Mouse (Mus musculus) CD4-positive, CD25-positive, alpha-beta regulatory T cell, adult 2 months (primary cell): Measurements from ENCODE around the gene Sdcbp2.

ENCODE experiments used
- DNase-seq: peaks from one replicate; pipeline ENCODE4 v3.0.0-alpha.2; 2012; ENCODE audit warnings: low read depth, low spot score

The Sdcbp2 gene

DNA sequence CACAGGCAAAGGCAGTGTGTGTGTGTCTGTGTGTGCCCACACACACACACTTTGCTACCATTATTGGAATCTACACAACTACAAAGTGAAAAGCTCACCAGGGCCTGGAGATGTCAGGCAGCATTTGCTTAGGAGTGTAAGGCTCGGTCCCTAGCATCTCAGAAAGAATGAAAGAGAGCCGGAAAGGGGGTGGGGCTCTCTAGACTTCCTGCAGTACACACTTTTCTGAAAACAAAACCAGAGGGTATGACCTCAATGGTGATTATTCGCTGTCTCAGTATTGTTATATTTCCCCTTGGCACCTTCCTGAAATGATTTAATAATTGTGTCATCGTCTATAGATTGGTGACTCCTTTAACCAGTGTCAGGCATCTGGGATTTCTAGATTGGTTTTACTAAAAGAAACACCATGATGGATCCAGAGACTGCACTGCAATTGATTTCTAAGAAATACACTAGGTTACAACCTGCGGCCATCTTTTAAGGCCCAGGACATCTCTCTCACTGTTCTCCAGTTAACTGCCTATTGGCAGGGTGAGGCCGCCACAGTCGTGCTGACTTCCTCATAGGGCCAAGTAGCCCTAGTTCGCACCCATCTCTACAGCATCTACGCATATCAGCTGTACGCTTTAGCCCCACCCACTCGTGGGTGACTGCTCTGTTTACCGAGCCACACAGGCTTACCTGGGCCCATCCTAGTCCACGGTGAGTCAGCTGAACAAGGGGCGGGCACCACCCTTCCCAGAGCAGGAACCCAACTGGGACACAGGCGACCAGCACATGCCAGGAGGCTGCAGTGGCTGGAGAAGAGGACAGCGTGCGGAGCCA lies at the start of gene Sdcbp2:
TSS of gene Sdcbp2 (plus strand) at position 750 of the 828 bp plus-strand sequence.
- DNase-seq, result peak; percentile 77

DNA sequence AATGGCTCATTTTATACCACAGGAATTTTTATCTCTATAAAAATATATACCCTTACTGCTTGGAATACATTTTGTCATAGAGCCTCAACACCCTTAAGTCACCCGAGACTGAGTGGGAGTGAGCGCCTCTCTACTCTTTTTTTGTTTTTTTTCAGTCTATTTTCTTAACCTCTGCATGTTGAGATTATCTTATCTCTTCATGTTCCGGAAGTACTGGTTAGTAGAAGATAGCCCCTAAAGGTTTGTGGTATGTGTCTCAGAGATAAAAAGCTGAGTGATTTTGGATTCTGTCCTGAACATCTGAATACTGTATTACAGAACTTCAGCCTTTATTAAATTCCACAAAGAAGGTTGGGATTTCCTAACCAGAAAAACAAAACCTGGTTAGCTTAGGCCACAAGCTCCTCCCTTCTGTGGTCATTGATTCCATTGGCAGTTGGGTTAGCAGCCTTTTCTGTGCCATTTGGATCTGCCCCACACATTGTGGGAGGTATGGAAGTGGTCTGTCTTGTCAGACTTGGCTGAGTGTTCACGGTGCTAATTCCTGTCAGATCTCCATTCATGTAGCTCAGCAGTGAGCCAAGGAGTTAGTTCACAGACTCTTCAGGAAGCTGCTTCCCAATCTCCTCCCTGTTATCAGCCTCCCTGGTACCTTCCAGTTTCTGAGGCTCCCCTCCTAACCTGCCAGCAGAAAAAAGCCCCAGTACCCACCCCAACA lies 47.9 kb upstream of the Sdcbp2 start:
- DNase-seq, result no peak

DNA sequence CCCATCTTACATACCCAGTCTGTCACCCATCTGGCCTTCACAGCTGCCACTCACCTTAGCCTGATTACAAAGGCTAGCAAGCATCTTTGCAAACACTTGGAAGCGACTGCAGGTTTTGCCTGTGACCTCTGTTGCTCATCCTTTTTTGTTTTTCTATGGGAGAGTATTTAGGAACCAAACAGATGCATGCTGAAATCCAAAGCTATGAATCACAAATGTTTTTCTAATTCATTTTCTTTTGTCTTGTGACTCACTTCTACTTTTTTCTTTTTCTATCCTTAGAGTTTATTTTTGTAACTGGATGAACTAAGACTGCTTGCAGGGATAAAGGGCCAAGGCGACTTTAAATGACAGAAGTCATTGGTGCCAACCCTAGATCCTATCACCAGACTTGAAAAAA lies 46.9 kb upstream of the Sdcbp2 start:
- DNase-seq, result no peak

DNA sequence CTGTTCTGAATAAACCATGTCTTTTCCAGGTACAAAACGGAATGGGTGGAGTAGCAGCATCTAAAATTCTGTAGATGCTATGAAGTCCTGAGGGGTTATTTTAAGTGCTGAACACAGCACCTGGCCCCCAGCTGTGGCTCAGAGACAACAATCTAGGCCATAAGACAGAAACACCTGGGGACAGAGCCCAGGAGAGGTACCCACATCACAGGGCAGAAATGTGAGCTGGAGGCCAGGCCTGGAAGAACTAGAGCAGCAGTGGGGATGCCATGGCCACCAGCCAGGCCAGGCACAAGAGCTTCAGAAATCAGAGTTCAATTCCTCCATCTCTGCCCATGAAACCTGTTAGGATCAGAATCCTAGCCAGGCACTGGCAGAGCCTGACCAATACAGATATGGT lies 44.4 kb upstream of the Sdcbp2 start:
- DNase-seq, result no peak

DNA sequence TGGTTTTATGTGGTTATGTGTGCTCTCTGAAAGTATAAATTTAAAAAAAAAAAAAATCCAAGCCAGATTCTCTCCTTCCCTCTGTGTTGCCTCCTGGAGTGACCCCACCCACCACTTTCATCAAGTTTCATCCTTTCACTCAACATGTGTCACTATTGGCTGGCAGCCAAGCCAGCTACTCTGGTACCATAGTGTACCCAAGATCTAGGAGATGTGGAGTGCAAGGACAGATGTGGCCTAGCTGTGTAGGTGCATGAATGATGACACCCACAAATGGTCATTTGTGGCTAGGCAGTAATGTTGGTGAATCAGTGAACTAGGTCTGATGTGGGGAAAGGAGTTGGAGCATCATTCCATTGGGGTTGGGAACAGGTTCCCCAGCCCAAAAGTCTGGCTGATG lies 43.3 kb upstream of the Sdcbp2 start:
- no peak for DNase-seq

DNA sequence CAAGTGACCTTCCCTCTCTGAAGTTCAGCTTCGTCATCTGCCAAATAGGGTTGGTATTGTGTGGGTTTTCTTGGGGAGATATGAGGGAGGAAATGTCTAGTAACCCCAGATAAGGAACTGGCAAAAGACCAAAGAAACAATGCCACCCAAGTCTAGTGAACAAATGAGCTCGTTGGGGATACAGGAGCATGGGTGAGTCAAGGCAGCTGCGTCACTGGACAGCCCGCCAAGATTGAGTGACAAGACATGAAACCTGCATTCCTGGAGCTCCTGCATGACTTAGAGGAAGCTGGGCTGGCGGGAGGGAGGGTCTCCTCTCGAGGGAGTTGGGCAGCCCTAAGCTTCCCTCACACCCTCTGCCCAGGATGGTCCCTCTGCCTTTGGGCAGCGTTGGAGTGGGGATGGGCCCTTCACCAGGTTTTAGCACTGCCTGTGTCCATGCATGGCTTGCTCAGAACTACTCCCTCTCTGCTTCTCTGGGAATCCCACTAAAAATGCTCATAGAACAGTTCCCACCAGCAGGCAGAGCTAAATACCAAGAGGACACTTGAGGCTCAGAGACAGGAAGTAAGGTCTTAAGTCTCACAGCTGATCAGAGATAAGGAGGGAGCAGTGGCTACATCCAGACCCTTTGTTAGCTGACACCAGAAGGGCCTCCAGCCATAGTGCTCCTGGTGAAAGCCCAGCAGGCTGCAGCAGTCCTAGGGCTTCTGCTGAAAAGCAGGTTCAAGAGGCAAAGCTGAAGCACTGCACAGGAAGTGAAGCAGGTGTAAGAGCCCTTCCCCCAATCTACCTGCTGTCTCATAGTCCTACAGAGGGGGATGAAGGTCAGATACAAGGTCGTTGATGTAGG lies 41.8 kb upstream of the Sdcbp2 start:
- DNase-seq, result peak; percentile 41

DNA sequence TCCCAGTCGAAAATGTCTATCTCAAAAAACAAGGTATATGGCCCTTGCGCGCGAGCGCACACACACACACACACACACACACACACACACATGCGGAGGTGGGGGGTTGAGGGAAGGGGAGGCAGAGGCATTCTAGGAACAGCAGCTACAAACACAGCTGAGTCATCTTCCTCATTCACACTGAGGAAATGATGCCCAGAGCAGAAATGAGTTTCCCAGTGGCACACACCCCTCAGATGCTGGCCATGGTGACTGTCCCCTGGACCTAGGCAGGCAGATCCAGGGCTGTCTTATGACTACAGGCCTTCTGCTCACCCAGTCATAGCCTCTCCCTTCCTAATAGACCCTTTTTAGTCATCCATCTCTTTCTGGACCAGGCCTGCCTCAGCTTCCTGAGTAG lies 38.8 kb upstream of the Sdcbp2 start:
- DNase-seq, result no peak

DNA sequence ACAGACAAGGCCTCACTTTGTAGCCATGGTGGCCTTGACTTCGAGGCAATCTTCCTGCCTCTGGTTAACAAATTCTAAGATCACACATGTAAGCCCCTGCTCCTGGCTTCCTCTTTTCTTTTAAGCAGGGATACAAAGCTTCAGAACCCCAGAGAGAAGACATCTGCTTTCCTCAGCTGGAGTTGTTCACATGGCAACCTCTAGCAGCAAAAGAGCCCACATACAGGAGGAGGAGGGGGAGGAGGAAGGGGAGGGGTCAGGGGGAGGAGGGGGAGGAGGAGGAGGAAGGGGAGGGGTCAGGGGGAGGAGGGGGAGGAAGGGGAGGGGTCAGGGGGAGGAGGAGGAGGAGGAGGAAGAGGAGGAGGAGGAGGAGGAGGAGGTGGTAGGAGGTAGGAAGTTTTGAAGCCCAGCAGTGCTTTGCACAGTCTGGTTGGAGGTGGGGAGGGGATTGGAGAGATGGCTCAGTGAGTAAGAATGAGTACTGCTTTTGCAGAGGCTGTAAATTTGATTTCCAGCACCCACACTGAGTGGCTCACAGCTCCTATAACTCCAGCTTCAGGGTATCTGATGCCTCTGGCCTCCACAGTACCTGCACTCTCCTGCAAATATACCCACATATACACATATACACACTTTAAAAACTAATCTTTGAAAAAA lies 36.3 kb upstream of the Sdcbp2 start:
- peak; percentile 49 for DNase-seq

DNA sequence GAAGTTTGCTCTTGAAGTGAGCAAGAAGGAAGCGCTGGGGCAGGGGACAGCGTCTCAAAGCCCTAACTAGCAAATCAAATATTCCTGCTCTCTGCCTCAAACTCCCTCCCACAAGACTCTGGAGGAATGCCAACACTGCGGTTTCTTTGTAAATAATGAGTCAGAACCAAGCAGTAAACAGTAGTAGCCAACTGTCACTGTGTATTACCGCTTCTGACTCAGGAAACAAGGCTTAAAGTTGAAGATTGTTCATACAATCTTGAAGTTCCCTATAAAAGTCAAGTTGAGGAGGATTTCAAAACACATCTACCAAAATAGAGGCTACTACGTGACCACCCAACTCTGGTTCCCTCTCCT lies 35.8 kb upstream of the Sdcbp2 start:
- DNase-seq, result peak; percentile 80

DNA sequence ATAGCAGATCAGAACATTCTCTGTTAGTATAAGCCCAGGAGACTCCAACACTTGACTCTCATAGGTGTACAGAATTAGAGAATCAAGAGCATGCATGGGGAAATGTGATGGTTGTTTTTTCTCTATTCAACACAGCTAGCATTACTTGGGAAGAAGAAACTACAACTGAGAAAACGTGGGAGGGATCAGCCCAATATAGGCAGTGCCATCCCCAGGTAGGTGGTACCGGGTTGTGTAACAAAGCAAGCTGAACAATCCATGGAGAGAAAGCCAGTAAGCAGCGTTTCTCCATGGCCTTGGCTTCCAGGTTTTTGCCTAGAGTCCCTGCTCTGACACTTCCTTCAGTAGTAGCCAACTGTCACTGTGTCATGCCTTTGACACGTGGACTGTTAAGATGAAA lies 33.8 kb upstream of the Sdcbp2 start:
- DNase-seq, result no peak

DNA sequence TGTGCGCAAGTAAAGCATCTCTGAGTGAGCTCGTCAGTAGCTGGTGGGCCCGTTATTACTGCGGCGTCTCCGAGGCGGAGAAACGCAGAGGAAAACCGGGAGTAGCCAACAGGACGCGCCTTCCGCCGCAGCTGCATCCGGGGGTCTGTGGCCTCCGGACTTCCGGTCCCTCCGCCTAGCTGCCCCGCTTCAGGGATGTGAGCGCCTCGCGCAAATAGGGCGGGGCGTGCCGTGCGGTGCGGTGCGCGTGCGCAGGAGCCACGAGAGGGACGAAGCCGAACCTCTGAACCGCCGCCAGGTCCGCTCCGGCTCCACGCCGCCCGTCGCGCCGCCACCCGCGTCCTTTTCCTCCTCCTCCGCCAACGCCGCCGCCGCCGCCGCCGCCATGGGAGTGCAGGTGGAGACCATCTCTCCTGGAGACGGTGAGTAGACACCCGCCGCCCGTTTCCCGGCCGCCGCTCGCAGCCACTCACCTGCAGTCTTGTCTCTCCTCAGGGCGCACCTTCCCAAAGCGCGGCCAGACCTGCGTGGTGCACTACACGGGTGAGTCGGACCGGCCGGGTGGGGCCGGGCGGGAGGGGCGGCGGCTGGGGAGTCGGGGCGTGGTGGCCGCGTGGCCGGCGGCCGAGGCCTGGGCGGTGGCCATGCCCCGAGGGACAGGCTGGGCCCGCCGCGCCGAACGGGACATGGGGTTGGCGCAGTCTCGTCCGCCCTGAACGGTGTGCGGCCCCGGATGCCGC lies 29.9 kb upstream of the Sdcbp2 start, which contains the start of gene Fkbp1a:
TSS of gene Fkbp1a (plus strand) at position 161 of the 740 bp plus-strand sequence.
- DNase-seq, result peak; percentile 96

DNA sequence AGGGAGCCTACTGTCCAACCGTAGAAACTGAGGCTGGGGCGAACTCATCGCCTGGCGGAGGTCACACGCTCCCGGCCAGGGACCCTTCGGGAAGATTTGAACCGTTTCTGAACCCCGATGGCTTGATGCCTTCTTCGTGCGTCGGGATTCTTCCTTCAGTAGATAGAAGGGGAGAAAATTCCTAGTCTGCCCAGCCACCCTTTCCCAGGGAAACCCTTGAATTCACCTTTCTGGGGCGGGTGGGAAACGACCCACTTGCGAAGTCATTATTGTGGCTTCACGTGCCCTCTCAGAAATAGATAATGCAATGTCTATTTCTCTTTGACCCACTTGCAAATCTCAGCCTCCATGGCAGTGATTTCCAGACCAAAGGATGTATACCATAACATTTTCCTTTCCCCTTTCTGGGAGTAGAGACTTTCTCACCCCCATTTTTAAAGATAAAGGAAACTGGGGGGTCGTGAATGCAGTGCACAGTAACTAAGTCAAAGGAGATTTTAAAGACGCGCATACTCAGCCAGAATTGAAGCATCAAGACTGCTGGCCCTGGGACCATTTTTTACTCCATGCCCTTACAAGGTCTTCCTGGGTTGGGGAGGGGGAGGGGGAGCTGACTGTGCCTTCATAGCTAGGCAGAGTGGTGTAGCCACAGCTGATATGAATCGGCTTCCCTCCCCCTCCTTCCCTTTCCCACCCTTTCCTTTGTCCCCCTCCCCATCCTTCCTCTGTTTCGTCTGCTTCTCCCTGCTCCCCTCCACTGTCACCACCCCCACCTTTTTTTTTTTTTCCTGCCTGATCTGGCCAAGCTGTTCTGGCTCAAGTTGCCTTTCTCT lies 29.1 kb upstream of the Sdcbp2 start:
- DNase-seq, result peak; percentile 73

DNA sequence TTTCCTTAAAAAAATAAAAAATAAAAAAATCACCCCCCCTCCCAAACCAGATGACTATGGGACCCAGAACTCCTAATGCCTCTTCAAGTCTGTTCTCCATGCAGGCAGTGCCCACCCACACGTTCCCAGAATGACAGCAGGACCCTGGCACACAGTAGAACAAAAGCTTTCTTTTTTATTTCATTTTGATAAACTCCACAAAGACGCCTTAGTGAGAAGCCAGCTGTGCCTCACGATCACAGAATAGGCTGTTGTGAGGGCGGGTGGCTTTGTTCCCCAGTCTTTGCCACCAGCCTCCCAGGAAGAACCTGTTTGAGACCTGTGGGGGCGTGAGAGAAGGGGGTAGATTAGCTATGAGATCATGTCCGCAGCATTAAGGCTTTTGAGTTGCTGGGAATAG lies 27.7 kb upstream of the Sdcbp2 start:
- no peak for DNase-seq

DNA sequence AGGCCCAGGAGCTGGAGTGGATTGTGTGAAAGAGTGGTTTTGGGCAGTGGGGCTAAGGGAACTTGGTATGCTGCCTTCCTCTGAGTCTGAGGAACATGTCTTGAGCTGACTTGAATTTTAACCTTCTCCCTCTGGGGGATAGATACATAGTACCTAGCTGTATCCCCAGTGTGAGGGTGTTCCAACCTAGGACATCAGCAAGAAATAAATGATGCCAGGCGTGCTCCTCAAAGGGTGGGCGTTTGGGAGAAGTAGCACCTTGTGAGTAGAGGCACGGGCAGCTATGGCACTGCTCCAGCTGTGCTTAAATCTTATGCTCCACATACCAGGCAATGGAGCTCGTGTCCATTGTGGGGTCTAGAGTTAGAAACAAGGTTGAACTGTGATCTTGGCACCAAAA lies 25.9 kb upstream of the Sdcbp2 start:
- no peak for DNase-seq

DNA sequence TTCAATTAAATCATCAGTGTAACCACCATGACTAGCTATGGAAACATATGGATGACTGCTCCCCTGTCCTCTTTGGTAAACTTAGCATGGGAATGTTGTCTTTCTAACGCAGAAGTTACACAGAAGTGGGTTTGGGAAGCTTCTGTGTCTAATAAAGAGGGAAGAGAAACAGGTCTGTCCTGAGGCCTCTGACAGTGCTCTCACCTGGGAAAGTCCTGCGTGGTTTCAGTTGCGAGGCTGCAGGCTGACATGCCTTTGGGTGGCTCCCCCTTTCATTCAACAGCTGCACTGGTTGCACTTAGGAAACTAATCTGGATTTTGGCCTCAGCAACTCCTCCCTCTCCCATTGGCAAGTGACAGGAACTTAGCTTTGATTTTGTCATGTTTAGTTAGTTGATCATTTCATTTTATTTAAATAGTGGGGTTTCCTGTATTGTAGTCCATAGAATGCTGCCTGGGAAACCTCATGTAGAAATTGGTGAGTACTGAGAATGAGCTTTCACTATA lies 22.8 kb upstream of the Sdcbp2 start:
- no peak for DNase-seq

DNA sequence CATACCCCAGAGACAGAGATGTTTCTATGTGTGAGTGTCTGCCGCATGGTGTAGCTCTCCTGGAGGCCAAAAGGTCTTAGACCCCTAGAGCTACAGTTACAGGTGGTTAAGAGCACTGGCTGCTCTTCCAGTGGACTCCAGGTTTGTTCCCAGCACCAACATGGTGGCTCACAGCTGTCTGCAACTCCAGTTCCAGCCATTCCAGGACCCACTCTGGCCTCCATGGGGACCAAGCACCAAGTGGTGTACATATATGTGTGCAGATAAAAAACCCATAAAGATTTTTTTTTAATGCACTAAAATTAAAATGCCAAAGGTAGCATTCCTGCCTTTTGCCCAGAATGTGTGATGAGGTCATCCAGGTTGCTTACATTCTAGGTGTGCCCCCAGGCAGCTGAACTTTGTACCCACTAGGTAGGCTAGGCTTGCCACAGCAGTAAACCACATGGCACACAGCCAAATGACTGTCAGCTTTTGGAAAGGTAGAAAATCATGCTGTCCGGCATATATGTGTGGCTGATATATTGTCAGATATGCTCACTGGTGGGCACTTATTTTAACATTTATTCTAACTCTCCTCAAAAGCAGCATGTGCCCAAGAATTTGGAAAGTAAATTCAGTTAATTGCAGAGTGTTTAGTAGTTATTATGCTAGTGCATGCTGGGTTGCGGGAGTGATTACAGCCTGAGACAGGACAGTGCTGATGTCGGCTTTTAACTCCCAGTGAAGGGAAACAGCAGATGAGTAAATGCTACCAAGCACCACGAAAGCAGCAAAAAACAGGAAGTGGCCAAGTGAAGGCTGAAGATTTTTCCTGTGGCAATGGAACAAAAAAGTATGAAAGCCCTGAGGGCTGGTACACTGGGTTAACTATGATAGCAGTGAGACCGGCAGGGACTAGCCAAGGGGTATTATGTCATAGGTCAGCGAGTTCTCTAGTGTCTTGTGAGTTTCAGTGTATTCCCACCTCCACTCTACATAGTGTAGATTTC lies 9.2 kb upstream of the Sdcbp2 start:
- DNase-seq, result peak; percentile 61

DNA sequence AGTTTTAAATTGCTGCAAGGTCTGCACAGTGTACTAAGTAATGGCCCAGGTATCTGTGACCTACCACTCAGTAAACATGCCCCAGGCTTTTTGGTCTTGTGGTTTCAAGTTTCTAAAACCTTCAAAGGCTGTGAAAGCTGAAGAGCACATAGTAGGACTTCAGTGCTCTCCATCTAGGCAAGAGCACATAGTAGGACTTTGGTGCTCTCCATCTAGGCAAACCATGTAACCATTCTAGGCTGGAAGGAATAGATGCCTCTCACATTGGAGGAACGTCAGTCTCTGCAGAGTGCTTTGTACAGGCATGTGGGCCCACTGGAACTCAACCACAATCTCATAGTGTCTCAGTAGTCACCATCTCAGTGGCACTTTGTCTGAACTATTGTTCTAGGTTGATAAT lies 8.4 kb upstream of the Sdcbp2 start:
- no peak for DNase-seq

DNA sequence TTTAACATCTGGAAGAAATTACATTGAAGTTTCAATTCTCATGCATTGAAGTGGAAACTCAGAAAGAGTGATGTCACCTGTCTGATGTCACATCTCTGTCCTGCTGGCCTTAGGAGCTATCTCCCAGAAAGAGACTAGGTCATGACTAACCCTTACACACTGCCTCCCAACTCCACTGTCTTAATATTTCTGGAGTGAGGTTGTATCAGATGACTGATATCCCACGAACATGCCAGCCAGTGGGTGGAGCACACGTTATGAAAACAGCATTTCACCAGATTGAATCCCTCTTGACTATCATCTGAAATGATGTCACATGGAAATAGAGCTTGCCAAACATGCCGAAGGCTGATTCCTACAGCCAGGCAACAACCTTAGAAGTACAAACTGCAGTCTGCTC lies 7.4 kb upstream of the Sdcbp2 start:
- DNase-seq, result no peak

DNA sequence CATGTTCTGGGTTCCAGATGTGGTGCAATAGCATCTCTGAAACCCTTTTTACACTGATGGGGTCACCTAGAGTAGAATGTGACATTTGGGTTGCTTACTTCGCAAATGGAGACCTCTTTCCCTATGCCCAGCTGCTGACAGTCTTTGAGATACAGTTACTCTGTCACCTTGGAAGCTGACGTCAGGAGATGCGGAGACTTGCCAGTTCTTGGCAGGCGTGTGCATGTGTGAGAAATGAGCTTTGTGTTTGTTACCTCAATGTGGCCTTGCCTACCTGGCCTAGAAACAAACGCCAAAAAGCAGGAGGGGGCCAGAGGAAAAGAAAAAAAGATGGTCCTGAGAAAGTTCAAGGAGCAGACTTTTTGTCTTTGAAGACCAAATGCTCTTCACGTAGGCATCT lies 5.6 kb upstream of the Sdcbp2 start:
- no peak for DNase-seq
